Mouse (Mus musculus): Measurements from ENCODE around the gene Cdc14b. TPM values are rescaled to one million over a fixed set of nuclear protein-coding genes. Genes with fewer than 3 reads are reported as not detected.

Cdc14b gene
- polyA plus RNA-seq, 1 experiment from 2014 or later = 4.5 TPM

GRCm38 (mm10) chr13:64309036-64309435, 33.9 kb upstream of the Cdc14b start:
- Histone ChIP-seq H3K27ac (ENCODE audit: low read depth) (no peak overlapping the region), H3K9ac (replicated peaks) (no peak overlapping the region), H3K36me3 (replicated peaks; ENCODE audit: insufficient read depth, low read length) (peaks cover 27% of the 10 kb centered on the region), H3K4me2 (ENCODE audit: low read depth, low read length) (peak overlapping the region; percentile 74; the same call in 1 of the 2 replicates), H3K27me3 (ENCODE audit: insufficient read depth, low read length) (no peaks in the 10 kb centered on the region), H3K9me3 (ENCODE audit: low read length) (no peaks in the 10 kb centered on the region), H3K4me1 (ENCODE audit: insufficient read depth) (peaks cover 19% of the 10 kb centered on the region), H3K4me3 (ENCODE audit: low read depth, low read length) (no peak overlapping the region)
- DNase-seq (no peak), ATAC-seq (no peak)
- TF ChIP-seq EP300 (IDR thresholded peaks at IDR 0.05; ENCODE audit: low read depth) (no peak), CTCF (IDR thresholded peaks at IDR 0.05; ENCODE audit: low read depth) (peak; percentile 30; the same call in 1 of the 2 replicates)
- 23% methylated on average over 5 of the region's 5 CpGs for WGBS (ENCODE audit: insufficient replicate concordance)

GRCm38 (mm10) chr13:64307508-64307907, 32.4 kb upstream of the Cdc14b start:
- H3K36me3 ChIP-seq (replicated peaks; ENCODE audit: insufficient read depth, low read length) = peaks cover 33% of the 10 kb centered on the region
- H3K4me3 ChIP-seq (ENCODE audit: low read depth, low read length) = no peak overlapping the region
- H3K9ac ChIP-seq (replicated peaks) = no peak overlapping the region
- H3K27me3 ChIP-seq (ENCODE audit: insufficient read depth, low read length) = no peaks in the 10 kb centered on the region
- H3K4me2 ChIP-seq (ENCODE audit: low read depth, low read length) = no peak overlapping the region
- H3K27ac ChIP-seq (ENCODE audit: low read depth) = no peak overlapping the region
- no peaks in the 10 kb centered on the region for H3K9me3 ChIP-seq (ENCODE audit: low read length)
- no peak for TF ChIP-seq EP300 (IDR thresholded peaks at IDR 0.05; ENCODE audit: low read depth)
- no peak for TF ChIP-seq CTCF (IDR thresholded peaks at IDR 0.05; ENCODE audit: low read depth)
- WGBS (ENCODE audit: insufficient replicate concordance) = 74% methylated on average over 5 of the region's 5 CpGs
- ATAC-seq (no peak), DNase-seq (no peak)
- peaks cover 14% of the 10 kb centered on the region for H3K4me1 ChIP-seq (ENCODE audit: insufficient read depth)

- Histone ChIP-seq H3K9ac (replicated peaks) (no peak overlapping the region), H3K27ac (ENCODE audit: low read depth) (no peak overlapping the region), H3K27me3 (ENCODE audit: insufficient read depth, low read length) (no peaks in the 10 kb centered on the region), H3K4me3 (ENCODE audit: low read depth, low read length) (no peak overlapping the region), H3K36me3 (replicated peaks; ENCODE audit: insufficient read depth, low read length) (peaks cover 33% of the 10 kb centered on the region), H3K4me1 (ENCODE audit: insufficient read depth) (peaks cover 14% of the 10 kb centered on the region), H3K4me2 (ENCODE audit: low read depth, low read length) (no peak overlapping the region), H3K9me3 (ENCODE audit: low read length) (no peaks in the 10 kb centered on the region)
- ATAC-seq (no peak), DNase-seq (peak; percentile 68)
- TF ChIP-seq CTCF (IDR thresholded peaks at IDR 0.05; ENCODE audit: low read depth) (peak; percentile 87), EP300 (IDR thresholded peaks at IDR 0.05; ENCODE audit: low read depth) (no peak)
- WGBS (ENCODE audit: insufficient replicate concordance) = 72% methylated on average over 3 of the region's 3 CpGs
Observed at GRCm38 (mm10) chr13:64306078-64306477, 31.0 kb upstream of the Cdc14b start.

- WGBS (ENCODE audit: insufficient replicate concordance) = 81% methylated on average over 1 of the region's 1 CpGs
- no peak overlapping the region for H3K4me3 ChIP-seq (ENCODE audit: low read depth, low read length)
- peaks cover 14% of the 10 kb centered on the region for H3K36me3 ChIP-seq (replicated peaks; ENCODE audit: insufficient read depth, low read length)
- no peak overlapping the region for H3K27ac ChIP-seq (ENCODE audit: low read depth)
- no peak for TF ChIP-seq EP300 (IDR thresholded peaks at IDR 0.05; ENCODE audit: low read depth)
- TF ChIP-seq CTCF (IDR thresholded peaks at IDR 0.05; ENCODE audit: low read depth) = no peak
- no peak overlapping the region for H3K9ac ChIP-seq (replicated peaks)
- no peaks in the 10 kb centered on the region for H3K9me3 ChIP-seq (ENCODE audit: low read length)
- ATAC-seq (no peak), DNase-seq (no peak)
- H3K4me1 ChIP-seq (ENCODE audit: insufficient read depth) = no peaks in the 10 kb centered on the region
- H3K27me3 ChIP-seq (ENCODE audit: insufficient read depth, low read length) = no peaks in the 10 kb centered on the region
- no peak overlapping the region for H3K4me2 ChIP-seq (ENCODE audit: low read depth, low read length)
Observed at GRCm38 (mm10) chr13:64299069-64299468, 24.0 kb upstream of the Cdc14b start.

GRCm38 (mm10) chr13:64286791-64287190, 11.7 kb upstream of the Cdc14b start:
- peaks cover 3% of the 10 kb centered on the region for H3K9me3 ChIP-seq (ENCODE audit: low read length)
- no peak for DNase-seq
- no peak for TF ChIP-seq EP300 (IDR thresholded peaks at IDR 0.05; ENCODE audit: low read depth)
- no peak for TF ChIP-seq CTCF (IDR thresholded peaks at IDR 0.05; ENCODE audit: low read depth)
- H3K9ac ChIP-seq (replicated peaks) = no peak overlapping the region
- H3K4me1 ChIP-seq (ENCODE audit: insufficient read depth) = no peaks in the 10 kb centered on the region
- H3K4me2 ChIP-seq (ENCODE audit: low read depth, low read length) = no peak overlapping the region
- H3K27ac ChIP-seq (ENCODE audit: low read depth) = no peak overlapping the region
- peaks cover 8% of the 10 kb centered on the region; the same call in 1 of the 2 replicates for H3K36me3 ChIP-seq (replicated peaks; ENCODE audit: insufficient read depth, low read length)
- 56% methylated on average over 4 of the region's 4 CpGs for WGBS (ENCODE audit: insufficient replicate concordance)
- no peak overlapping the region for H3K4me3 ChIP-seq (ENCODE audit: low read depth, low read length)
- no peak for ATAC-seq
- H3K27me3 ChIP-seq (ENCODE audit: insufficient read depth, low read length) = no peaks in the 10 kb centered on the region

GRCm38 (mm10) chr13:64286321-64286720, 11.2 kb upstream of the Cdc14b start:
- DNase-seq = no peak
- no peak for ATAC-seq
- TF ChIP-seq CTCF (IDR thresholded peaks at IDR 0.05; ENCODE audit: low read depth) (no peak), EP300 (IDR thresholded peaks at IDR 0.05; ENCODE audit: low read depth) (no peak)

GRCm38 (mm10) chr13:64284676-64285075, 9.6 kb upstream of the Cdc14b start:
- TF ChIP-seq EP300 (IDR thresholded peaks at IDR 0.05; ENCODE audit: low read depth) (no peak), CTCF (IDR thresholded peaks at IDR 0.05; ENCODE audit: low read depth) (peak; percentile 43)
- H3K9me3 ChIP-seq (ENCODE audit: low read length) = peaks cover 3% of the 10 kb centered on the region
- 90% methylated on average over 2 of the region's 2 CpGs for WGBS (ENCODE audit: insufficient replicate concordance)

More at GRCm38 (mm10) chr13:64286321-64286720, 11.2 kb upstream of the Cdc14b start:
- no peaks in the 10 kb centered on the region for H3K27me3 ChIP-seq (ENCODE audit: insufficient read depth, low read length)
- WGBS (ENCODE audit: insufficient replicate concordance) = 71% methylated on average over 4 of the region's 4 CpGs
- H3K4me2 ChIP-seq (ENCODE audit: low read depth, low read length) = no peak overlapping the region
- H3K36me3 ChIP-seq (replicated peaks; ENCODE audit: insufficient read depth, low read length) = peaks cover 8% of the 10 kb centered on the region; the same call in 1 of the 2 replicates
- peaks cover 3% of the 10 kb centered on the region for H3K9me3 ChIP-seq (ENCODE audit: low read length)
- H3K4me3 ChIP-seq (ENCODE audit: low read depth, low read length) = no peak overlapping the region
- no peaks in the 10 kb centered on the region for H3K4me1 ChIP-seq (ENCODE audit: insufficient read depth)
- no peak overlapping the region for H3K27ac ChIP-seq (ENCODE audit: low read depth)
- no peak overlapping the region for H3K9ac ChIP-seq (replicated peaks)

More at GRCm38 (mm10) chr13:64284676-64285075, 9.6 kb upstream of the Cdc14b start:
- Histone ChIP-seq H3K27me3 (ENCODE audit: insufficient read depth, low read length) (no peaks in the 10 kb centered on the region), H3K27ac (ENCODE audit: low read depth) (no peak overlapping the region), H3K9ac (replicated peaks) (no peak overlapping the region), H3K4me2 (ENCODE audit: low read depth, low read length) (no peak overlapping the region), H3K36me3 (replicated peaks; ENCODE audit: insufficient read depth, low read length) (no peaks in the 10 kb centered on the region), H3K4me3 (ENCODE audit: low read depth, low read length) (no peak overlapping the region), H3K4me1 (ENCODE audit: insufficient read depth) (no peaks in the 10 kb centered on the region)
- DNase-seq = no peak
- no peak for ATAC-seq
